Mouse (Mus musculus): Measurements from ENCODE around the gene Arv1. TPM values are rescaled to one million over a fixed set of nuclear protein-coding genes. Genes with fewer than 3 reads are reported as not detected.

The Arv1 gene
- polyA plus RNA-seq, 2 experiments, result 4.2 to 6.0 TPM

DNA sequence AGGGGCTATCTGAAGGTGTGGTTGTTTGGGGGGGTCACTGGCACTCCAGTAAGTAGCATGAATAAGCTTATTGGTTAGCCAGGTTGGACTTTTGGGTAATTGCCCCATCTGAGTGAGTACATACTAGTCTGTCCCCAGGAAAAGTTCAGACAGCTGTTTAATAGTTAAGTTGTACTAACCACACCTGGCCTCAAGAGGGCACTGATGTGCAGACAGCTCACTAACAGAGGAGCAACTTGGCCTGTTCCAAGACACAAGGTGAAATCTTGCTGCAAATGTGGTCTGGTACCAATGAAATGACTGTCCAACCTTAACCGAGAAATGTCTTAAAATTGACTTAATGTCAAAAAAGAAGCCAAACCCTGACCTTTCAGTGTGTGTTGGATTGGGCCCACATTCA lies 17.3 kb downstream of the Arv1 start:
- peaks cover 0 to 3% of the 10 kb centered on the region in 2 experiments; a peak in 1 of 4 replicates for H3K4me1 ChIP-seq (replicated peaks; ENCODE audit: control insufficient read depth in 2 of 2, insufficient read depth in 2 of 2, low read length in 1 of 2)
- no peak for DNase-seq (ENCODE audit: low read depth in 3 of 3, low spot score in 3 of 3)
- H3K27me3 ChIP-seq (ENCODE audit: control insufficient read depth, insufficient read depth, low read length), result no peaks in the 10 kb centered on the region
- no peak overlapping the region for H3K9ac ChIP-seq (replicated peaks)
- WGBS (ENCODE audit: insufficient replicate concordance), result 66% methylated on average over 1 of the region's 1 CpGs
- TF ChIP-seq CTCF (IDR thresholded peaks at IDR 0.05; ENCODE audit: low read depth), result peak; percentile 67
- TF ChIP-seq EP300 (IDR thresholded peaks at IDR 0.05; ENCODE audit: low read depth), result no peak
- H3K4me2 ChIP-seq (ENCODE audit: low read depth), result no peak overlapping the region
- no peak overlapping the region for H3K4me3 ChIP-seq (ENCODE audit: insufficient read depth in 1 of 2, low read depth in 2 of 2, low read length in 2 of 2)
- H3K9me3 ChIP-seq (ENCODE audit: control insufficient read depth, low read length), result no peaks in the 10 kb centered on the region
- no peaks in the 10 kb centered on the region for H3K36me3 ChIP-seq (replicated peaks; ENCODE audit: control insufficient read depth, insufficient read depth, low read depth)
- H3K27ac ChIP-seq, result no peak overlapping the region
- no peak for ATAC-seq (ENCODE audit: insufficient read depth)

DNA sequence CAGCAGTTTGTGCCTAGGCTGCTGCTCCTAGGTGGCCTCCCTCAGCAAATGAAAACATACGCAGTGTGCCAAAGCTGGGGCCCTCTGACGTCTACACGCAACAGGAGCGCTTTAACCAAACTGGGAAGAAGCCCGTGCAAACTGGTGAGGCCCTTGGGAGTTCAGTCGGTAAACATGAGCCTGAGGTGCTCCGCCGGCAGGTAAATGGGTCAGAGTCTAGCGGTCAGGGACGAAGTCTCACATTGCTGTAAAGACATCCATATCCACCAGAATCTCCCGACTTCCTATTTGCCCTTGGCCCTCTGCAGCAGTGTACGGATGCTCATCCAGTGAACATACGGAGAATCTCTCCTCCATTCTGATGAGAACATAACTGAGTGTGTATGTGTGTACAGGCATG lies 24.7 kb downstream of the Arv1 start:
- no peak for DNase-seq (ENCODE audit: low read depth in 3 of 3, low spot score in 3 of 3)
- WGBS (ENCODE audit: insufficient replicate concordance), result 59% methylated on average over 13 of the region's 13 CpGs
- H3K9ac ChIP-seq (replicated peaks), result no peak overlapping the region
- no peak overlapping the region for H3K4me2 ChIP-seq (ENCODE audit: low read depth)
- H3K4me1 ChIP-seq (replicated peaks; ENCODE audit: control insufficient read depth in 2 of 2, insufficient read depth in 2 of 2, low read length in 1 of 2), result peaks cover 0 to 10% of the 10 kb centered on the region in 2 experiments; a peak in 2 of 4 replicates
- peaks cover 22% of the 10 kb centered on the region for H3K27me3 ChIP-seq (ENCODE audit: control insufficient read depth, insufficient read depth, low read length)
- TF ChIP-seq CTCF (IDR thresholded peaks at IDR 0.05; ENCODE audit: low read depth) (no peak), EP300 (IDR thresholded peaks at IDR 0.05; ENCODE audit: low read depth) (no peak)
- no peaks in the 10 kb centered on the region for H3K9me3 ChIP-seq (ENCODE audit: control insufficient read depth, low read length)
- no peaks in the 10 kb centered on the region for H3K36me3 ChIP-seq (replicated peaks; ENCODE audit: control insufficient read depth, insufficient read depth, low read depth)
- H3K4me3 ChIP-seq (ENCODE audit: insufficient read depth in 1 of 2, low read depth in 2 of 2, low read length in 2 of 2), result no peak overlapping the region
- no peak for ATAC-seq (ENCODE audit: insufficient read depth)
- H3K27ac ChIP-seq, result no peak overlapping the region

GRCm38 (mm10) chr8:124751191-124751590 lies 29.3 kb downstream of the Arv1 start:
- WGBS (ENCODE audit: insufficient replicate concordance), result 1% methylated on average over 31 of the region's 31 CpGs
- Histone ChIP-seq H3K36me3 (replicated peaks; ENCODE audit: control insufficient read depth, insufficient read depth, low read depth) (no peaks in the 10 kb centered on the region), H3K27ac (no peak overlapping the region), H3K9ac (replicated peaks) (no peak overlapping the region), H3K4me2 (ENCODE audit: low read depth) (peak overlapping the region; percentile 63), H3K4me1 (replicated peaks; ENCODE audit: control insufficient read depth in 2 of 2, insufficient read depth in 2 of 2, low read length in 1 of 2) (peaks cover 0 to 14% of the 10 kb centered on the region in 2 experiments; a peak in 2 of 4 replicates), H3K4me3 (ENCODE audit: insufficient read depth in 1 of 2, low read depth in 2 of 2, low read length in 2 of 2) (peak overlapping the region; percentile 48 to 57), H3K9me3 (ENCODE audit: control insufficient read depth, low read length) (no peaks in the 10 kb centered on the region), H3K27me3 (ENCODE audit: control insufficient read depth, insufficient read depth, low read length) (peaks cover 40% of the 10 kb centered on the region)
- ATAC-seq (ENCODE audit: insufficient read depth) (no peak), DNase-seq (ENCODE audit: low read depth in 3 of 3, low spot score in 3 of 3) (no peak)
- TF ChIP-seq CTCF (IDR thresholded peaks at IDR 0.05; ENCODE audit: low read depth), result no peak
- TF ChIP-seq EP300 (IDR thresholded peaks at IDR 0.05; ENCODE audit: low read depth), result no peak

- WGBS (ENCODE audit: insufficient replicate concordance), result under 1% methylated on average over 41 of the region's 41 CpGs
- TF ChIP-seq CTCF (IDR thresholded peaks at IDR 0.05; ENCODE audit: low read depth) (no peak), EP300 (IDR thresholded peaks at IDR 0.05; ENCODE audit: low read depth) (no peak)
- H3K27me3 ChIP-seq (ENCODE audit: control insufficient read depth, insufficient read depth, low read length), result peaks cover 40% of the 10 kb centered on the region
These were observed 29.8 kb downstream of the Arv1 start, which contains the start of gene Fam89a for GRCm38 (mm10) chr8:124751709-124752173. Gene Fam89a (minus strand): TSS chr8:124751832.

DNA sequence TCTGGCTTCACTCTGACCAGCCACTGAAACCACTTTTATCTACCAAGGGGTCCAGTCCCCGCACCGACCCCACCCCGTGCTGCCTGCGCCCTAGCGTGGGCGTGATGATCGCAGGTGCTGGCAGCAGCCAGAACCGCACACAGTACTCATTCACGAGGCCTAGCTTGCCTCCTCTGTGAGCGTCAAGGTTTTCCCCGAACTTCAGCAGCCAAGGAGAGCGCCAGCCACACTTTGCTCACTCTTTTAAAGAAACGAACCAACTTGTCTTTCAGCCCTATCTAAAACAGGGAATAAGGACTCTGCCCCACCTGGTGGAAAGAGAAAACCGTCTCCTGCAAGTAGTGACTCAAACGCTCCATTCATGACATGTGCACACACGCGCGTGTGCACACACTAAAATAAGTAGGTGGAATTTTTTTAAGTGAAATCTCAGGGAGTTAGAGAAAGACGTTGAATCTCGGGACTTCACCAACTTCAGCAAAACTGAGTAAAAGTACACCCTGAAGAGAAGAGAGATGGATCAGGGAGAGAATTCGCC lies 30.5 kb downstream of the Arv1 start:
- peaks cover 40% of the 10 kb centered on the region for H3K27me3 ChIP-seq (ENCODE audit: control insufficient read depth, insufficient read depth, low read length)
- ATAC-seq (ENCODE audit: insufficient read depth), result no peak
- H3K27ac ChIP-seq, result no peak overlapping the region
- H3K4me2 ChIP-seq (ENCODE audit: low read depth), result peak overlapping the region; percentile 63; the same call in 1 of the 2 replicates
- H3K9me3 ChIP-seq (ENCODE audit: control insufficient read depth, low read length), result no peaks in the 10 kb centered on the region
- WGBS (ENCODE audit: insufficient replicate concordance), result 33% methylated on average over 21 of the region's 21 CpGs
- no peak for TF ChIP-seq EP300 (IDR thresholded peaks at IDR 0.05; ENCODE audit: low read depth)
- no peak for TF ChIP-seq CTCF (IDR thresholded peaks at IDR 0.05; ENCODE audit: low read depth)
- H3K4me3 ChIP-seq (ENCODE audit: insufficient read depth in 1 of 2, low read depth in 2 of 2, low read length in 2 of 2), result no peak overlapping the region
- H3K4me1 ChIP-seq (replicated peaks; ENCODE audit: control insufficient read depth in 2 of 2, insufficient read depth in 2 of 2, low read length in 1 of 2), result peaks cover 0 to 11% of the 10 kb centered on the region in 2 experiments; a peak in 2 of 4 replicates
- no peak for DNase-seq (ENCODE audit: low read depth in 3 of 3, low spot score in 3 of 3)
- no peaks in the 10 kb centered on the region for H3K36me3 ChIP-seq (replicated peaks; ENCODE audit: control insufficient read depth, insufficient read depth, low read depth)
- no peak overlapping the region for H3K9ac ChIP-seq (replicated peaks)

More at GRCm38 (mm10) chr8:124751709-124752173, 29.8 kb downstream of the Arv1 start, which contains the start of gene Fam89a:
- no peak within 1 kb of the TSS for H3K9ac ChIP-seq (replicated peaks)
- peak within 1 kb of the TSS; percentile 48 to 57 for H3K4me3 ChIP-seq (ENCODE audit: insufficient read depth in 1 of 2, low read depth in 2 of 2, low read length in 2 of 2)
- no peak within 1 kb of the TSS for H3K27ac ChIP-seq
- no peaks in the 10 kb centered on the region for H3K36me3 ChIP-seq (replicated peaks; ENCODE audit: control insufficient read depth, insufficient read depth, low read depth)
- peaks cover 0 to 11% of the 10 kb centered on the region in 2 experiments; a peak in 2 of 4 replicates for H3K4me1 ChIP-seq (replicated peaks; ENCODE audit: control insufficient read depth in 2 of 2, insufficient read depth in 2 of 2, low read length in 1 of 2)
- DNase-seq (ENCODE audit: low read depth in 3 of 3, low spot score in 3 of 3) (peak in 2 of 3 experiments; percentile 26 to 35), ATAC-seq (ENCODE audit: insufficient read depth) (peak; percentile 61; the same call in 1 of the 2 replicates)
- H3K9me3 ChIP-seq (ENCODE audit: control insufficient read depth, low read length), result no peaks in the 10 kb centered on the region
- peak within 1 kb of the TSS; percentile 63 for H3K4me2 ChIP-seq (ENCODE audit: low read depth)
